Comparison of ENCODE assay signal across 8 mouse cellular contexts in the genomic region with DNA sequence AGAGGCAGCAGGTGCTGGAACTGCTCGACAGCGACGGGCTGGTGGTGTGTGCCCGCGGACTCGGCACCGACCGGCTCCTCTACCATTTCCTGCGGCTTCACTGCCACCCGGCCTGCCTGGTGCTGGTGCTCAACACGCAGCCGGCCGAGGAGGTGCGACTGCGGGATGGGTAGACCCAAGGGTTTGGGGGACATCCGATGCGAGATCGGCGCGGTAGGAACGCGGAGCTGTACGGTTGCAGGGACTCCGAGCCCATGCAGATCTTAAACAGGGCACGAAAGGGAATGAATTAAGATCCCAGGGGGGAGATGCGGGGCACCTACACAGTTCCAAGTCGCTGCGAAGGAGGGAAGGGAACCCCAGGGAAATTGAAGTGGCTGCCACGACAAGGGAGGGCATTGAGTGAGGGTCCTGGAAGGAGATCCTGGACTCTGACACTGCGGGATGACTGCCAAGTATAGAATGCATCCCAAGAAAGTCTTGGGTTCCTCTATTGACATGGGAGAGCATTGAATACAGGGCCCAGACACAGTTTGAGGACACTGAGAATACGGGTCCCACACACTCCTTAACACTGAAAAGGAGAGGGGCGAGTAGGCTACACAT. TPM values are rescaled to one million over a fixed set of nuclear protein-coding genes. Genes with fewer than 3 reads are reported as not detected.
A peak's percentile ranks its signal among the peaks of the same experiment; 100 is the strongest.
DNase-seq lines count a peak whose midpoint lies in the region; ATAC-seq and TF ChIP-seq lines count a peak whose summit lies in the region.

No protein-coding gene starts in this region.

- peaks cover 4% of the 10 kb centered on the region; the same call in 1 of the 2 replicates for H3K4me1 ChIP-seq in lung, embryonic 14.5 days (ENCODE audit: insufficient read depth)
- peaks cover 4% of the 10 kb centered on the region; the same call in 1 of the 2 replicates for H3K4me1 ChIP-seq in hindbrain, postnatal 0 days (ENCODE audit: insufficient read depth, low read length)

- no peak for DNase-seq in lung, embryonic 14.5 days
- DNase-seq in lung, adult 18-20 months, result no peak
- DNase-seq in hindbrain, postnatal 0 days (ENCODE audit: low spot score), result peak; percentile 52
- DNase-seq in adrenal gland, postnatal 10 days, result no peak
- no peak for DNase-seq in kidney, adult 9 months

- H3K9me3 ChIP-seq in lung, embryonic 14.5 days (ENCODE audit: low read depth, low read length), result no peaks in the 10 kb centered on the region
- H3K9me3 ChIP-seq in hindbrain, postnatal 0 days (ENCODE audit: low read length), result no peaks in the 10 kb centered on the region

- no peak for TF ChIP-seq CTCF in lung, embryonic 14.5 days (IDR thresholded peaks at IDR 0.05; ENCODE audit: low read depth)
- TF ChIP-seq CTCF in hindbrain, postnatal 0 days (IDR thresholded peaks at IDR 0.05; ENCODE audit: low read depth), result no peak

- H3K36me3 ChIP-seq in lung, embryonic 14.5 days (ENCODE audit: insufficient read depth), result peaks cover 24% of the 10 kb centered on the region
- peaks cover 17% of the 10 kb centered on the region for H3K36me3 ChIP-seq in hindbrain, postnatal 0 days (ENCODE audit: insufficient read depth, low read length)
- no peaks in the 10 kb centered on the region for H3K36me3 ChIP-seq in myocyte (ENCODE audit: control insufficient read depth, insufficient read depth)

- peak; percentile 6 for ATAC-seq in lung, embryonic 14.5 days (ENCODE audit: insufficient read depth)
- peak; percentile 42 for ATAC-seq in common myeloid progenitor, adult 5-6 weeks (replicated peaks; ENCODE audit: low read depth, poor library complexity, severe bottlenecking)
- no peak for ATAC-seq in hindbrain, postnatal 0 days
- ATAC-seq in granulocyte monocyte progenitor cell, adult 5-6 weeks (replicated peaks; ENCODE audit: poor library complexity, severe bottlenecking), result no peak; the same call in 1 of the 2 replicates

- peak overlapping the region; percentile 93 for H3K9ac ChIP-seq in lung, embryonic 14.5 days
- peak overlapping the region; percentile 98 for H3K9ac ChIP-seq in hindbrain, postnatal 0 days (replicated peaks; ENCODE audit: low read length)

- peak overlapping the region; percentile 86 for H3ac ChIP-seq in myocyte (ENCODE audit: control insufficient read depth, insufficient read length)

- 1% methylated on average over 32 of the region's 32 CpGs for WGBS in lung, embryonic 14.5 days
- WGBS in hindbrain, postnatal 0 days, result under 1% methylated on average over 32 of the region's 32 CpGs

- H3K79me2 ChIP-seq in myocyte (ENCODE audit: control insufficient read depth, insufficient read depth), result peaks cover 8% of the 10 kb centered on the region

- H3K4me2 ChIP-seq in lung, embryonic 14.5 days, result peak overlapping the region; percentile 80
- H3K4me2 ChIP-seq in hindbrain, postnatal 0 days (ENCODE audit: low read depth, low read length), result peak overlapping the region; percentile 86
- H3K4me2 ChIP-seq in myocyte (ENCODE audit: low read depth), result peak overlapping the region; percentile 71

- TF ChIP-seq POLR2A in myocyte (IDR thresholded peaks at IDR 0.05; ENCODE audit: insufficient read length, low read depth), result no peak

- H3K27ac ChIP-seq in lung, embryonic 14.5 days (ENCODE audit: low read depth), result peak overlapping the region; percentile 87
- peak overlapping the region; percentile 94 for H3K27ac ChIP-seq in hindbrain, postnatal 0 days

- no peaks in the 10 kb centered on the region for H3K27me3 ChIP-seq in lung, embryonic 14.5 days (ENCODE audit: insufficient read depth, low read length)
- no peaks in the 10 kb centered on the region for H3K27me3 ChIP-seq in hindbrain, postnatal 0 days (ENCODE audit: insufficient read depth, low read length)
- peaks cover 12% of the 10 kb centered on the region for H3K27me3 ChIP-seq in myocyte (ENCODE audit: control insufficient read depth, insufficient read depth, insufficient read length)

- H3K4me3 ChIP-seq in lung, embryonic 14.5 days (ENCODE audit: low read depth, low read length), result peak overlapping the region; percentile 75
- H3K4me3 ChIP-seq in hindbrain, postnatal 0 days (ENCODE audit: low read length), result peak overlapping the region; percentile 77
- peak overlapping the region; percentile 51 for H3K4me3 ChIP-seq in myocyte

TF ChIP-seq in myocyte, 11 proteins besides CTCF, POLR2A, EP300 and RAD21:
- TF ChIP-seq E2F4 (IDR thresholded peaks at IDR 0.05; ENCODE audit: insufficient read depth) (no peak), MYOG (IDR thresholded peaks at IDR 0.05; ENCODE audit: control insufficient read depth in 1 of 3, insufficient read depth in 1 of 3, insufficient read length in 2 of 3, low read depth in 2 of 3) (peak in 1 of 3 experiments; percentile 23)

RNA-seq across cellular contexts. Expression of gene Ercc4, which starts 0.6 kb away (rescaled TPM):
- polyA plus RNA-seq in lung, embryonic 14.5 days (2014; fragmentation: Nextera tagmentation; extraction: Ambion mirVana), result 14.9 and 15.5 TPM in 2 replicates
- total RNA-seq in common myeloid progenitor, adult 5-6 weeks (2017), result 10.8 and 20.8 TPM in 2 replicates
- total RNA-seq in hindbrain, postnatal 0 days (2014; rRNA removed), result 12.7 and 16.2 TPM in 2 replicates
- 14.1 and 14.5 TPM in 2 replicates for polyA plus RNA-seq in hindbrain, postnatal 0 days (2015; fragmentation: Nextera tagmentation; extraction: Ambion mirVana)
- 6.1 TPM for polyA plus RNA-seq in myocyte (2012; fragmentation: generic; extraction: Trizol)
- total RNA-seq in granulocyte monocyte progenitor cell, adult 5-6 weeks (2014; fragmentation: Nextera tagmentation), result 14.1 and 16.6 TPM in 2 replicates
- total RNA-seq in granulocyte monocyte progenitor cell, adult 5-6 weeks (2017), result 8.0 and 9.3 TPM in 2 replicates
- total RNA-seq in adrenal gland, postnatal 10 days (2021), result 10 to 100 TPM; 12.0 to 17.0 TPM

Comparison
In these comparisons a context has a peak if more than half of its experiments do, and no peak if none do; other contexts are left out.
1. ATAC-seq: peak in lung, embryonic 14.5 days (single experiment) and common myeloid progenitor, adult 5-6 weeks (single experiment); none in hindbrain, postnatal 0 days (single experiment) and granulocyte monocyte progenitor cell, adult 5-6 weeks (single experiment).
2. Peak in every context shown above with its lines, with median percentiles within 50 percentile points of each other: H3K4me2 ChIP-seq and H3K4me3 ChIP-seq.